Mouse (Mus musculus): ENCODE results near the gene Plce1. TPM values are rescaled to one million over a fixed set of nuclear protein-coding genes. Genes with fewer than 3 reads are reported as not detected.

The Plce1 gene
- polyA plus RNA-seq, 1 experiment, result 1.6 TPM

- TF ChIP-seq CTCF (IDR thresholded peaks at IDR 0.05; ENCODE audit: control insufficient read depth, insufficient read depth, low read length) (no peak), POLR2A (IDR thresholded peaks at IDR 0.05; ENCODE audit: borderline replicate concordance, control insufficient read depth, low read depth, low read length) (no peak)
- no peak overlapping the region for H3K27ac ChIP-seq (ENCODE audit: control insufficient read depth, insufficient read depth, low read depth, low read length, poor library complexity)
- 75% methylated on average over 6 of the region's 6 CpGs for WGBS
- no peaks in the 10 kb centered on the region for H3K4me1 ChIP-seq (ENCODE audit: control insufficient read depth, insufficient read depth, low read length)
- H3K4me3 ChIP-seq (replicated peaks; ENCODE audit: control insufficient read depth, low read depth, low read length), result no peak overlapping the region
Measured at GRCm38 (mm10) chr19:38706449-38706848, 225.5 kb downstream of the Plce1 start.

GRCm38 (mm10) chr19:38709376-38709775 is 228.5 kb downstream of the Plce1 start:
- H3K27ac ChIP-seq (ENCODE audit: control insufficient read depth, insufficient read depth, low read depth, low read length, poor library complexity), result no peak overlapping the region
- WGBS, result 88% methylated on average over 2 of the region's 2 CpGs
- H3K4me1 ChIP-seq (ENCODE audit: control insufficient read depth, insufficient read depth, low read length), result no peaks in the 10 kb centered on the region
- H3K4me3 ChIP-seq (replicated peaks; ENCODE audit: control insufficient read depth, low read depth, low read length), result no peak overlapping the region
- TF ChIP-seq POLR2A (IDR thresholded peaks at IDR 0.05; ENCODE audit: borderline replicate concordance, control insufficient read depth, low read depth, low read length), result no peak
- no peak for TF ChIP-seq CTCF (IDR thresholded peaks at IDR 0.05; ENCODE audit: control insufficient read depth, insufficient read depth, low read length)

- TF ChIP-seq CTCF (IDR thresholded peaks at IDR 0.05; ENCODE audit: control insufficient read depth, insufficient read depth, low read length) (no peak), POLR2A (IDR thresholded peaks at IDR 0.05; ENCODE audit: borderline replicate concordance, control insufficient read depth, low read depth, low read length) (no peak)
- WGBS, result 83% methylated on average over 4 of the region's 4 CpGs
- Histone ChIP-seq H3K4me3 (replicated peaks; ENCODE audit: control insufficient read depth, low read depth, low read length) (no peak overlapping the region), H3K27ac (ENCODE audit: control insufficient read depth, insufficient read depth, low read depth, low read length, poor library complexity) (no peak overlapping the region), H3K4me1 (ENCODE audit: control insufficient read depth, insufficient read depth, low read length) (no peaks in the 10 kb centered on the region)
Measured at GRCm38 (mm10) chr19:38721808-38722207, 240.9 kb downstream of the Plce1 start.

- Histone ChIP-seq H3K4me1 (ENCODE audit: control insufficient read depth, insufficient read depth, low read length) (no peaks in the 10 kb centered on the region), H3K4me3 (replicated peaks; ENCODE audit: control insufficient read depth, low read depth, low read length) (no peak overlapping the region), H3K27ac (ENCODE audit: control insufficient read depth, insufficient read depth, low read depth, low read length, poor library complexity) (no peak overlapping the region)
- no peak for TF ChIP-seq POLR2A (IDR thresholded peaks at IDR 0.05; ENCODE audit: borderline replicate concordance, control insufficient read depth, low read depth, low read length)
- no peak for TF ChIP-seq CTCF (IDR thresholded peaks at IDR 0.05; ENCODE audit: control insufficient read depth, insufficient read depth, low read length)
- WGBS, result 81% methylated on average over 6 of the region's 6 CpGs
Measured at GRCm38 (mm10) chr19:38722982-38723381, 242.1 kb downstream of the Plce1 start.

GRCm38 (mm10) chr19:38723969-38724368 is 243.1 kb downstream of the Plce1 start:
- 74% methylated on average over 5 of the region's 5 CpGs for WGBS
- no peak overlapping the region for H3K27ac ChIP-seq (ENCODE audit: control insufficient read depth, insufficient read depth, low read depth, low read length, poor library complexity)
- H3K4me1 ChIP-seq (ENCODE audit: control insufficient read depth, insufficient read depth, low read length), result no peaks in the 10 kb centered on the region

GRCm38 (mm10) chr19:38728842-38729241 is 247.9 kb downstream of the Plce1 start:
- H3K4me3 ChIP-seq (replicated peaks; ENCODE audit: control insufficient read depth, low read depth, low read length), result no peak overlapping the region
- 68% methylated on average over 6 of the region's 6 CpGs for WGBS
- TF ChIP-seq CTCF (IDR thresholded peaks at IDR 0.05; ENCODE audit: control insufficient read depth, insufficient read depth, low read length), result no peak
- H3K4me1 ChIP-seq (ENCODE audit: control insufficient read depth, insufficient read depth, low read length), result no peaks in the 10 kb centered on the region
- no peak overlapping the region for H3K27ac ChIP-seq (ENCODE audit: control insufficient read depth, insufficient read depth, low read depth, low read length, poor library complexity)

More at GRCm38 (mm10) chr19:38723969-38724368, 243.1 kb downstream of the Plce1 start:
- no peak overlapping the region for H3K4me3 ChIP-seq (replicated peaks; ENCODE audit: control insufficient read depth, low read depth, low read length)
- no peak for TF ChIP-seq POLR2A (IDR thresholded peaks at IDR 0.05; ENCODE audit: borderline replicate concordance, control insufficient read depth, low read depth, low read length)
- TF ChIP-seq CTCF (IDR thresholded peaks at IDR 0.05; ENCODE audit: control insufficient read depth, insufficient read depth, low read length), result no peak

- Histone ChIP-seq H3K27ac (ENCODE audit: control insufficient read depth, insufficient read depth, low read depth, low read length, poor library complexity) (no peak overlapping the region), H3K4me3 (replicated peaks; ENCODE audit: control insufficient read depth, low read depth, low read length) (no peak overlapping the region), H3K4me1 (ENCODE audit: control insufficient read depth, insufficient read depth, low read length) (no peaks in the 10 kb centered on the region)
- TF ChIP-seq POLR2A (IDR thresholded peaks at IDR 0.05; ENCODE audit: borderline replicate concordance, control insufficient read depth, low read depth, low read length), result no peak
- TF ChIP-seq CTCF (IDR thresholded peaks at IDR 0.05; ENCODE audit: control insufficient read depth, insufficient read depth, low read length), result no peak
- 29% methylated on average over 3 of the region's 3 CpGs for WGBS
Measured at GRCm38 (mm10) chr19:38729264-38729663, 248.4 kb downstream of the Plce1 start.

GRCm38 (mm10) chr19:38744546-38744945 is 263.6 kb downstream of the Plce1 start:
- TF ChIP-seq POLR2A (IDR thresholded peaks at IDR 0.05; ENCODE audit: borderline replicate concordance, control insufficient read depth, low read depth, low read length), result no peak
- no peak for TF ChIP-seq CTCF (IDR thresholded peaks at IDR 0.05; ENCODE audit: control insufficient read depth, insufficient read depth, low read length)
- H3K4me1 ChIP-seq (ENCODE audit: control insufficient read depth, insufficient read depth, low read length), result no peaks in the 10 kb centered on the region; the same call in 1 of the 2 replicates
- 75% methylated on average over 8 of the region's 8 CpGs for WGBS
- no peak overlapping the region for H3K4me3 ChIP-seq (replicated peaks; ENCODE audit: control insufficient read depth, low read depth, low read length)
- no peak overlapping the region for H3K27ac ChIP-seq (ENCODE audit: control insufficient read depth, insufficient read depth, low read depth, low read length, poor library complexity)

- Histone ChIP-seq H3K4me3 (replicated peaks; ENCODE audit: control insufficient read depth, low read depth, low read length) (no peak overlapping the region), H3K4me1 (ENCODE audit: control insufficient read depth, insufficient read depth, low read length) (no peaks in the 10 kb centered on the region; the same call in 1 of the 2 replicates), H3K27ac (ENCODE audit: control insufficient read depth, insufficient read depth, low read depth, low read length, poor library complexity) (no peak overlapping the region)
- 17% methylated on average over 10 of the region's 10 CpGs for WGBS
- TF ChIP-seq CTCF (IDR thresholded peaks at IDR 0.05; ENCODE audit: control insufficient read depth, insufficient read depth, low read length) (no peak), POLR2A (IDR thresholded peaks at IDR 0.05; ENCODE audit: borderline replicate concordance, control insufficient read depth, low read depth, low read length) (no peak)
Measured at GRCm38 (mm10) chr19:38745810-38746491, 265.0 kb downstream of the Plce1 start.
